Mouse (Mus musculus): Measurements from ENCODE around the gene Dcxr. TPM values are rescaled to one million over a fixed set of nuclear protein-coding genes. Genes with fewer than 3 reads are reported as not detected.

Gene Dcxr
- total and polyA plus RNA-seq, 2 experiments from 2014 or later: 11.2 to 13.2 TPM

DNA sequence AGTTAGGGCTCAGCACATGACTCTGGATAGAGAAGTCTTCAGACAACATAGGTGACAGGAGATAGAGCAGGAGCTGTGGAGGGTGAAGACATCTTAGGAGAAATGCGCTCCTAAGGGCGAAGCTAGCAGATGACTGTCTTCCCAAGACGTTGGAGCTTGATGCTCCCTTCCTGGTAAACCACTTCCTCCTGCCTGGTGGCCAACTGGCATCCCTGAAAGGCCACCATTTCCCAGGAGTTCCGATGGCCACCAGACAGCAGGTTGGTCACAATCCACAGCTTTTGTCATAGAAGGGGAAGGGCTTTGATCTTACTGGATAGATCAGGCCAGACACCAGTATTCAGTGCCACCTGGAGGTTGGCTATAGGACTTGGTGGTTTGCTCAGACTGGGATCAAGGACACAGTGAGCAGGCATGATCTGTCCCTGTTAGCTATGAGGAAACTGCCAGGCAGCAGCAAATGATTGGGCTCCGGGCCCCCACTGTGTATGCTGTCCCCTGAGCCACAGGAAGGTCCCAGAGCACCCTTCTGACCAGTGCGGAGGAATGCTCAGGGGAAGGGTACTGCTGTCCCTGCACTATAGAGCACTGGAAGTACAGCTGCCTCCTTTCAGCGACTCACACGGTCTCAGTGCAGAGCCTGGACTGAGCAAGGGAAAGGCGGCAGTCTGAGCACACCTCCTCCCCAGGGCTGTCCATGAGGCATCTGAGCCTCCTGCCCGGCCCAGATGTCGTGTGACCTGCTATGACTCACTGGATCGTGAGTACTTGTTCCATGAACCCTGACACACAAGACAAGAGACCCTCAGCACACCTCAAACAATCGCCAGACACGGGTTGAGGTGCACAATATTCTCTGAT is 35.0 kb upstream of the Dcxr start:
- WGBS: 68% methylated on average over 14 of the region's 14 CpGs

DNA sequence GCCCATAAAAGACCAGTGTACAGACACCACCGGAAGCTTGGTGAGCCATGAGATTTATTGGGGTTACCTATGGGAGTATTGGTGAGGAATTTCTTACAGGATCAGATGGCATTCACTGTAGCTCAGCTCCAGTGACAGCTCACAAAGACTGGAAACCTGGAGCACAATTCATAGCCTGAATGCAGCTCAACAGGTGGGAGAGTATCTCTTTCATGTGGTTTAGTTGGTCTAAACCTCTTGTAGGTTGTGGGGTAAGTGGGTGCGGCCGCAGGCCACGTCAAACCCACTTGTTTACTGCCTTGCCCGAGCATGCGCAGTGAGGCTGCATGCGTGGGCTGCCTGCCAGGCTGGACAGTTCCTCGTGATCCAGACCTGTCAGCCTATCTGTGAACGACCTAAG is 33.2 kb upstream of the Dcxr start:
- Histone ChIP-seq H3K9me3 (ENCODE audit: low read length) (no peaks in the 10 kb centered on the region), H3K4me3 (ENCODE audit: low read depth, low read length) (no peak overlapping the region), H3K4me1 (ENCODE audit: insufficient read depth) (no peaks in the 10 kb centered on the region), H3K27ac (ENCODE audit: low read depth, low read length) (no peak overlapping the region), H3K36me3 (ENCODE audit: insufficient read depth) (no peaks in the 10 kb centered on the region), H3K4me2 (ENCODE audit: low read depth) (no peak overlapping the region), H3K27me3 (ENCODE audit: insufficient read depth, low read length) (0 out of 2 replicates have a peak, but pooled peaks cover 6% of the 10 kb centered on the region), H3K9ac (no peak overlapping the region)
- 90% methylated on average over 9 of the region's 9 CpGs for WGBS
- no peak for ATAC-seq
- DNase-seq: no peak
- TF ChIP-seq CTCF (IDR thresholded peaks at IDR 0.05; ENCODE audit: low read depth): no peak

More for the DNA sequence above, 35.0 kb upstream of the Dcxr start:
- no peak overlapping the region for H3K4me2 ChIP-seq (ENCODE audit: low read depth)
- no peak for ATAC-seq
- no peaks in the 10 kb centered on the region for H3K36me3 ChIP-seq (ENCODE audit: insufficient read depth)
- H3K9me3 ChIP-seq (ENCODE audit: low read length): no peaks in the 10 kb centered on the region
- H3K4me3 ChIP-seq (ENCODE audit: low read depth, low read length): no peak overlapping the region
- H3K4me1 ChIP-seq (ENCODE audit: insufficient read depth): no peaks in the 10 kb centered on the region
- H3K27ac ChIP-seq (ENCODE audit: low read depth, low read length): no peak overlapping the region
- 0 out of 2 replicates have a peak, but pooled peaks cover 6% of the 10 kb centered on the region for H3K27me3 ChIP-seq (ENCODE audit: insufficient read depth, low read length)
- TF ChIP-seq CTCF (IDR thresholded peaks at IDR 0.05; ENCODE audit: low read depth): no peak
- H3K9ac ChIP-seq: no peak overlapping the region
- no peak for DNase-seq

DNA sequence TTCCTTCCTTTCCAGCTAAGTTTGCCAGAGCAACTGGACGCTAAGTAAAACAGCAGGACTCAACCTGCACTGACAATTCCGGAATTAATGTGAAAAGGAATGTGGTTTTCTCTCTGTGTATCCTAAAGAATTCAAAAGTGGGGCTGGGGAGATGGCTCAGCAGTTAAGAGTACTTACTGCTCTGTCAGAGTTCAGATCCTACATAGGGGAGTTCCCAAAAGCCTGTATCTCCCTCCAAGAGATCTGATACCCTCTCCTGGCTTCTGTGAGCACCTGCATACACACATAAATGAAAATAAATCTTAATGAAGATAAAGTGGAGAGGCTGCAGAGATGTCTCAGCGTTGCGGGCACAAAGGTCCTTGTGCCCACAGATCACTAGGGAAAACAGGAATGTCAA is 24.5 kb upstream of the Dcxr start:
- H3K9me3 ChIP-seq (ENCODE audit: low read length): no peaks in the 10 kb centered on the region
- no peak overlapping the region for H3K9ac ChIP-seq
- TF ChIP-seq CTCF (IDR thresholded peaks at IDR 0.05; ENCODE audit: low read depth): no peak
- DNase-seq (no peak), ATAC-seq (no peak)
- WGBS: 79% methylated on average over 4 of the region's 4 CpGs
- H3K27ac ChIP-seq (ENCODE audit: low read depth, low read length): no peak overlapping the region
- no peak overlapping the region for H3K4me3 ChIP-seq (ENCODE audit: low read depth, low read length)
- H3K27me3 ChIP-seq (ENCODE audit: insufficient read depth, low read length): no peaks in the 10 kb centered on the region
- no peaks in the 10 kb centered on the region for H3K36me3 ChIP-seq (ENCODE audit: insufficient read depth)
- no peak overlapping the region for H3K4me2 ChIP-seq (ENCODE audit: low read depth)
- no peaks in the 10 kb centered on the region for H3K4me1 ChIP-seq (ENCODE audit: insufficient read depth)

DNA sequence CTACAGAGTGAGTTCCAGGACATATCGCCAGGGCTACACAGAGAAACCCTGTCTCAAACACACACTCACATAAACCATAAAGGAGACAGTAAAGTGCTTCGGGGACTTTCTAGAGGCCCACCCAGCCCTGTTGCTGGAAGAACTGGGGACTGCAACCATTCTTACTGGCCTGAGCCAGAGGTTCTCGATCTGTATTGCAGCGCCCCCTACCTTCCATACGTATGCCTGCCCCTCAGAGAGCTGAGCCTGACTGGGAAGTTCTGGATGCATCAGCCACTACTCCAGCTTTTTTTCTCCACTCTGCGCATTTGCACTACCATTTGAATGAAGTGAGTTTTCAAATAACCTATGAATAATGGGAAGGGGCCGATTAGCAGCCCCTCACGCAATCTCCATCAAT is 22.3 kb upstream of the Dcxr start:
- WGBS: 65% methylated on average over 8 of the region's 8 CpGs
- DNase-seq (no peak), ATAC-seq (no peak)
- Histone ChIP-seq H3K4me2 (ENCODE audit: low read depth) (no peak overlapping the region), H3K36me3 (ENCODE audit: insufficient read depth) (no peaks in the 10 kb centered on the region), H3K9ac (no peak overlapping the region), H3K4me3 (ENCODE audit: low read depth, low read length) (no peak overlapping the region), H3K4me1 (ENCODE audit: insufficient read depth) (no peaks in the 10 kb centered on the region), H3K27me3 (ENCODE audit: insufficient read depth, low read length) (no peaks in the 10 kb centered on the region), H3K9me3 (ENCODE audit: low read length) (no peaks in the 10 kb centered on the region), H3K27ac (ENCODE audit: low read depth, low read length) (no peak overlapping the region)
- peak; percentile 24; the same call in 1 of the 2 replicates for TF ChIP-seq CTCF (IDR thresholded peaks at IDR 0.05; ENCODE audit: low read depth)

GRCm38 (mm10) chr11:120747974-120748373 is 20.9 kb upstream of the Dcxr start:
- H3K4me1 ChIP-seq (ENCODE audit: insufficient read depth): no peaks in the 10 kb centered on the region
- H3K36me3 ChIP-seq (ENCODE audit: insufficient read depth): no peaks in the 10 kb centered on the region
- ATAC-seq: no peak
- H3K9ac ChIP-seq: no peak overlapping the region
- H3K27ac ChIP-seq (ENCODE audit: low read depth, low read length): no peak overlapping the region
- no peaks in the 10 kb centered on the region for H3K9me3 ChIP-seq (ENCODE audit: low read length)
- H3K27me3 ChIP-seq (ENCODE audit: insufficient read depth, low read length): no peaks in the 10 kb centered on the region
- TF ChIP-seq CTCF (IDR thresholded peaks at IDR 0.05; ENCODE audit: low read depth): no peak
- WGBS: 82% methylated on average over 4 of the region's 4 CpGs
- DNase-seq: no peak
- H3K4me2 ChIP-seq (ENCODE audit: low read depth): no peak overlapping the region
- no peak overlapping the region for H3K4me3 ChIP-seq (ENCODE audit: low read depth, low read length)

DNA sequence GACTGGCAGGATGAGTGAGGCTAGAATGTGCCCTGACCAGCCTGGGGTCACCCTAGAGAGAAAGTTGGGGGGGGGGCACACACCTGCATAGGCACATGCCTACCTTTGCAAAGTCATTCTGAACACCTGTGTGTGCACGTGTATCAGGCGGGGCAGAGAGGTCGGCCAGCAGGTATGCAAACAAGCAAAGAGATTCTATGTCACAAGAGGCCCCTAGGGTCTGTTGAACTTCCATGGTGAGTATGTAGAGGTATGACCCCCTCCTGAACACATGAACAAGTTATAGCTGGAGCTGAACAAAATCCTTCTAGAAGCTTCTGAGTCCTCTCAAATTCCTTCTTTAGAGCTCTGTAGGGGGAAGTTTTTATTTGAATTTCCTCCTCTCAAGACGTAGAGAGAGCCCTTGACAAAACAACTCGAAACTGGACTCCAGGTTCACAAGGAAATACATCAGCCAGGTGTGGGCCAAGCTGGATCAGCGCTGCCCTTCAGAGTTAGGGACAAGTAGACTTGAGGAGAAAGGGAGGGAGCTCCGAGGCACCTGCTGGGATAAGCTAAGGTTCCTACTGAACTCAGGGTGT is 17.1 kb upstream of the Dcxr start:
- 77% methylated on average over 7 of the region's 7 CpGs for WGBS
- no peak overlapping the region for H3K9ac ChIP-seq
- H3K27me3 ChIP-seq (ENCODE audit: insufficient read depth, low read length): no peaks in the 10 kb centered on the region
- H3K27ac ChIP-seq (ENCODE audit: low read depth, low read length): no peak overlapping the region
- no peak for ATAC-seq
- no peak overlapping the region for H3K4me3 ChIP-seq (ENCODE audit: low read depth, low read length)
- no peaks in the 10 kb centered on the region for H3K36me3 ChIP-seq (ENCODE audit: insufficient read depth)
- DNase-seq: no peak
- H3K4me2 ChIP-seq (ENCODE audit: low read depth): no peak overlapping the region
- H3K9me3 ChIP-seq (ENCODE audit: low read length): no peaks in the 10 kb centered on the region
- H3K4me1 ChIP-seq (ENCODE audit: insufficient read depth): no peaks in the 10 kb centered on the region
- TF ChIP-seq CTCF (IDR thresholded peaks at IDR 0.05; ENCODE audit: low read depth): no peak

DNA sequence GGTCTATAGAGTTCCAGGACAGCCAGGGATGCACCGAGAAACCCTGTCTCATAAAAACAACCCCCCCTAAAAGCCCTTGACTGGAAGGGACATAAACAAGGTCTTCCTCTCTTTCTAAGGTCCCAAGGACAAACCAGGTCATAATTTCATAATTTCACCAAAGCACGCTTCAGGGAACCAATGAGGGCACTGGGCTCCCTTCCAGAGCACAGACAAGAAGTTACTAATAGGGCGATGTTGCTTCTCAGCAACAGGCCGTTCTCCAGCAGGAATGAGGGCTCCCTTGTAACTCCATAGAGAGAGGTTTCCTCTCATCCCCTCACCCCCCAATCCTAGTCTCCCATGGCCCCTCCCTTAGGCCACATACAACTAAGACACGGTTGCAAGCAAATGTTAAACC is 13.9 kb upstream of the Dcxr start:
- Histone ChIP-seq H3K4me1 (ENCODE audit: insufficient read depth) (no peaks in the 10 kb centered on the region), H3K36me3 (ENCODE audit: insufficient read depth) (no peaks in the 10 kb centered on the region), H3K27ac (ENCODE audit: low read depth, low read length) (no peak overlapping the region), H3K27me3 (ENCODE audit: insufficient read depth, low read length) (no peaks in the 10 kb centered on the region), H3K9ac (no peak overlapping the region), H3K4me3 (ENCODE audit: low read depth, low read length) (no peak overlapping the region), H3K4me2 (ENCODE audit: low read depth) (no peak overlapping the region), H3K9me3 (ENCODE audit: low read length) (no peaks in the 10 kb centered on the region)
- no peak for TF ChIP-seq CTCF (IDR thresholded peaks at IDR 0.05; ENCODE audit: low read depth)
- no peak for ATAC-seq
- 91% methylated on average over 5 of the region's 5 CpGs for WGBS
- no peak for DNase-seq
